Mouse (Mus musculus) megakaryocyte, embryonic 14.5 days (primary cell): ENCODE results near the gene Gse1. TPM values are rescaled to one million over a fixed set of nuclear protein-coding genes. Genes with fewer than 3 reads are reported as not detected.

Experiments
- H3K27me3 ChIP-seq: replicated peaks from 2 replicates; pipeline ENCODE3; 2012; ENCODE audit warnings: inconsistent platforms
- H3K36me3 ChIP-seq: replicated peaks from 2 replicates; pipeline ENCODE3; 2012; ENCODE audit warnings: low read length, inconsistent platforms, mixed read lengths
- H3K4me1 ChIP-seq: 2 replicates; pipeline ENCODE4 v1.6.1; 2012; ENCODE audit warnings: inconsistent platforms
- H3K4me3 ChIP-seq: replicated peaks from 2 replicates; pipeline ENCODE3; 2012; ENCODE audit warnings: moderate library complexity, mild to moderate bottlenecking, inconsistent platforms
- H3K9me3 ChIP-seq: 2 replicates; pipeline ENCODE4 v1.6.1; 2012; ENCODE audit warnings: inconsistent platforms
- FLI1 ChIP-seq: IDR thresholded peaks from 2 replicates; pipeline ENCODE4 v1.6.1; 2012; ENCODE audit warnings: low read length, inconsistent platforms, mixed read lengths
- GATA1 ChIP-seq: IDR thresholded peaks from 3 replicates; pipeline ENCODE4 v1.6.1; 2012; ENCODE audit warnings: mixed read lengths, low read length, inconsistent platforms, borderline replicate concordance
- polyA plus RNA-seq: library from polyadenylated mRNA; stranded (reverse); fragments of >175 nt; gene quantifications from 2 replicates; pipeline ENCODE4 v1.2.3, GENCODE M21; 2012; ENCODE audit warnings: low replicate concordance; ENCODE audit not compliant: insufficient read depth

Gse1 gene
- polyA plus RNA-seq, 1 experiment = 163 TPM

DNA sequence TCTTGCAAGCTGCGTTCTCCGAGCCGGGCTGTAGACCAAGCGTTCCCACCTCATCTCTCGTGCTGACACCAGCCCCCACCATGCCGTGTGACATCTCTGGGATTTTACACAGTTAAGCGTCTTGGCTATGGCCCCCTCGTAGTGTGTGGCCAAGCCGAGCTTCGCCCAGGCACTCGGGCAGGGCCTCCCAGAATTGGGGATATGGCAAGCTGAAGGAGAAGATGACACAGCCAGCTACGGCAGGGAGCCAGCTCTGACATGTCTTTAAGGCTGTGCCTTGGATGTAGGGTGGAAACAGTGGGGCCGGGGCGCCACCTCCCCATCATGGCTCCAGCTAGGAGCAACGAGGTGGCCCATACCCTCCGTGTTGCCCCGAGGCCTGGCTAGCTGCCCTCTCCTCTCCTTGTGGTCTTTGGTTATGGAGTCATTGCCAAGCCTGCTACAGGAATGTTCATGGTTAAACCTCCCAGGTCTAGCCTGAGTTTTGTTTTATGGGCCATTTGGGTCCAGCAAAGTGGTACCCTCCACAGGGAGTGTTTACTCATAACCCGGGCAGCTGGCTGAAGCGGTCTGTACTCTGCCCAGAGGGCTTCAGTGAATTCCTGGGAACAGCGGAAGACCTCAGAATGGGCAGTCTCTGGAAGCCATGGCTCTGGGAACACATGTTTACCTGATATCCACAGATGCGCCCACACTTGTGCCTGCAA, 89.0 kb downstream of the Gse1 start:
- H3K4me3 ChIP-seq = no peak overlapping the region
- peaks cover 38% of the 10 kb centered on the region for H3K27me3 ChIP-seq
- H3K9me3 ChIP-seq = no peaks in the 10 kb centered on the region

DNA sequence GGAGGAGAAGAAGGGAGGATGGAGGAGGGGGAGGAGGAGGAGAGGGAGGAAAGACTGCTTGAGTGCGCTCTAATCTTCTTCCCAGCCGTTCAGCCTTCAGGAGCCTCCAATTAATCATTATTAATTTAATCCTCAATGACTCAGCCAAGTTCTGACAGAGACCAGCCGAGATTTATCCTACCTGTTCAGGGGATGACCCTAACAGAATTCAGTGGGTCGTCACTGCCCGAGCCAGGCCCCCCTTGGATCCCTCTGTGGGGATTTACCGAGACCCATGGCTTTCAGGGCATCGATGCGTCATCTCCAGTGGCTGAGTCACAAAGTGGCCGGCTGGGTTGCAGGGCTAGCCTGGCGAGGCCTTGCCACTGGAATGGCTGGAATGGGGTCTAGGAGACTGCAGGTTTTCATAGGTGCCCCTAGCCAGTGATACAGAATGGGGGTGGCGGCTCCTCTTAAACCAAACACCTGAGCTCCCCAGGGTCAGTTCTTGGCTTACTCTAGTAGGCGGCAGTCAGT, 90.3 kb downstream of the Gse1 start:
- no peaks in the 10 kb centered on the region for H3K36me3 ChIP-seq
- peaks cover 37% of the 10 kb centered on the region for H3K27me3 ChIP-seq
- H3K4me1 ChIP-seq = peaks cover 52% of the 10 kb centered on the region
- no peak overlapping the region for H3K4me3 ChIP-seq
- TF ChIP-seq GATA1 = no peak
- no peak for TF ChIP-seq FLI1
- H3K9me3 ChIP-seq = no peaks in the 10 kb centered on the region

More for the DNA sequence above, 89.0 kb downstream of the Gse1 start:
- TF ChIP-seq FLI1 (no peak), GATA1 (no peak)
- Histone ChIP-seq H3K4me1 (peaks cover 49% of the 10 kb centered on the region), H3K36me3 (no peaks in the 10 kb centered on the region)

DNA sequence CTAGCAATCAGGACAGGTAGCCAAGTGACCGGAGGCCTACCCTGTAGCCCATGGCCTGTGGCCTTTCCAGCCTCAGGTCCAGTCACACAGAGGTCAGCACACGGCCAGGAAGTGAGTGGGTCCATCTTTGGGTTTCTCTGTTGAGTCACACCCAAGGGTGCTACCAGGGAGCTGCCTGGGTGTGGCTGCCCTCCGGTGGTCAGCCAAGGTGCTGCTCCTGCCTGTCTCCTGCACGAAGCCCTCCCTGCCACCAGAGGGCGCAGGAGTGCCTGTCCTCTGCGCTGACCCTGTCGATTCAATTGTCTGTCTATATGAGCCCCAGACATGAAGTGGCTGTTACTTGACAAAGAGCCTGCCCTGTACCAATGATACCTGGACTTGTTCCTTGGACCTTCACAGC, 91.2 kb downstream of the Gse1 start:
- H3K27me3 ChIP-seq = peaks cover 31% of the 10 kb centered on the region
- H3K4me3 ChIP-seq = peak overlapping the region; percentile 65
- TF ChIP-seq GATA1 (no peak), FLI1 (no peak)
- H3K9me3 ChIP-seq = no peaks in the 10 kb centered on the region
- H3K4me1 ChIP-seq = peaks cover 58% of the 10 kb centered on the region
- no peaks in the 10 kb centered on the region for H3K36me3 ChIP-seq

DNA sequence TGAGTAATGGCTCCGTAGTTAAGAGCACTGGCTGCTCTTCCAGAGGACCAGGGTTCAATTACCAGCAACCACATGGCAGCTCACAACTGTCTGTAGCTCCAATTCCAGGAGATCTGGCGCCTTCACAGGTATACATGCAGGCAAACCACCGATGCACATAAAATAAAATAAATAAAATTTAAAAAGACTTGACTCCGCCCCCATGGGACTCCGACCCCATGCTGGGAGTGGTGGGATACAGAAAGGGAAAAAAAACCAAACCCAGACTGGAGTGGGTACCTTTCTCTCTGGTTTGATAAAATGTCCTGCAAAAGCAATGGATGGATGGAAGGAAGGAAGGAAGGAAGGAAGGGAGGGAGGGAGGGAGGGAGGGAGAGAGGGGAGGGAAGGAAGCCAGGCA, 91.9 kb downstream of the Gse1 start:
- Histone ChIP-seq H3K27me3 (peaks cover 28% of the 10 kb centered on the region), H3K4me1 (peaks cover 61% of the 10 kb centered on the region), H3K36me3 (no peaks in the 10 kb centered on the region), H3K9me3 (no peaks in the 10 kb centered on the region), H3K4me3 (no peak overlapping the region)
- no peak for TF ChIP-seq FLI1
- no peak for TF ChIP-seq GATA1

DNA sequence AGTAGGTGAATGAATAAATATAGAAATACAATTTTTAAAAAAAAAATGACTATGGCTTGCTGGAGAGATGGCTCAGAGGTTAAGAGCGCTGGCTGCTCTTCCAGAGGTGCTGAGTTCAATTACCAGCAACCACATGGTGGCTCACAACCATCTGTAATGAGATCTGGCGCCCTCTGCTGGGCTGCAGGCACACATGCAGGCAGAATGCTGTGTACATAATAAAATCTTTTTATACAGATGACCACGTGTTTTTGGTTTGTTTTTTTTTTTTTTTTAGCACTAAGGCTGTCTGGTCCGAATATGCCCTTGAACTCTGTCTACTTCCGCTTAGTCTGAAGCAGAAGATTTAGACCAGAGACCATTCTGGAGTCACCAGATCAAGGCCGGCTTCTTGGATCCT, 93.5 kb downstream of the Gse1 start:
- Histone ChIP-seq H3K4me3 (no peak overlapping the region), H3K27me3 (peaks cover 16% of the 10 kb centered on the region), H3K4me1 (peaks cover 69% of the 10 kb centered on the region), H3K36me3 (no peaks in the 10 kb centered on the region), H3K9me3 (no peaks in the 10 kb centered on the region)
- TF ChIP-seq GATA1 = no peak
- TF ChIP-seq FLI1 = no peak

DNA sequence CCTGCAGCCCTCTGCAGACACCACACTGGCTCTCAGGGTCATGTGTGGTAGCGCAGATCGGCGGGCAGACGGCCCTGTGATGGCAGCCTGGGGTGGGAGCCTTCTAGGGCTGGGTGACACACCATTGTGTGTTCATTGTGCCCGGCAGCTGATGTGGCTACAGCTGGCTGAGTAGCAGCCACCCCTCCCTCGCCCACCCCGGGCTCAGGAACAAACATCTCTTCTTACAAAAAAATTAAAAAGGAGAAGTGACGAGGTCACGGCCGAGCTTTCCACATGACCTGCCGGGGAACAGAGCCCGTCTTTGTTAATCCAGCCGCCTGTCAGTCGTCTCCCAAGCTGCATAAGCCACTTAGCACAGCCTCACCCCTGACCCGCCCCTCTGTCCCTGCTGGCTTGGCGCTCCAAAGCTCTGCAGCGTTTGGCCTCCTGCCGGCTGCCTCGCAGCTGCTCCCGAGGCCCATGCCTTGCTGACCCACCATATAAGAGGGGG, 94.7 kb downstream of the Gse1 start:
- TF ChIP-seq GATA1 (no peak), FLI1 (no peak)
- H3K27me3 ChIP-seq = peaks cover 4% of the 10 kb centered on the region
- peaks cover 5% of the 10 kb centered on the region for H3K36me3 ChIP-seq
- H3K4me1 ChIP-seq = peaks cover 82% of the 10 kb centered on the region
- H3K4me3 ChIP-seq = peak overlapping the region; percentile 16
- H3K9me3 ChIP-seq = no peaks in the 10 kb centered on the region

DNA sequence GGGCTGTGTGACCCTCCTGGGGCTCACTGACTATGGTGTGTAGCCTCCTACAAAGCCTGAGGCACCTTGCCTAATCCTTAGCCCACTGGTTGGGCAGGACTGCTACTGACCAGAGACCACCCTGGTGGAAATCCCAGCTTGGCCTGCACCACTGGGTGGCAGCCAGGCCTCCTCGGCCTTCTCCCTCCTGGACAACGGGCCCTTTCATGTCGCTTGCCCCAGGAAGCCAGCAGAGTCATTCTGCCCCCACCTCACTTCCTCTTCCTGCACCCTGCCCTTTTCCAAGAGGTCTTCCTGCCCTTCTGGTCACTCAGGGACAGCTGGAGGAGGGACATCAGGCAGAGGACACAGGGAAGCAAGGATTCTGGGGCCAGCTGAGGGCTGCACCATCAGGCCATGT, 96.3 kb downstream of the Gse1 start:
- H3K36me3 ChIP-seq = peaks cover 17% of the 10 kb centered on the region
- peaks cover 88% of the 10 kb centered on the region for H3K4me1 ChIP-seq
- H3K9me3 ChIP-seq = no peaks in the 10 kb centered on the region
- no peaks in the 10 kb centered on the region for H3K27me3 ChIP-seq
- TF ChIP-seq FLI1 = no peak
- no peak for TF ChIP-seq GATA1
- peak overlapping the region; percentile 59 for H3K4me3 ChIP-seq

DNA sequence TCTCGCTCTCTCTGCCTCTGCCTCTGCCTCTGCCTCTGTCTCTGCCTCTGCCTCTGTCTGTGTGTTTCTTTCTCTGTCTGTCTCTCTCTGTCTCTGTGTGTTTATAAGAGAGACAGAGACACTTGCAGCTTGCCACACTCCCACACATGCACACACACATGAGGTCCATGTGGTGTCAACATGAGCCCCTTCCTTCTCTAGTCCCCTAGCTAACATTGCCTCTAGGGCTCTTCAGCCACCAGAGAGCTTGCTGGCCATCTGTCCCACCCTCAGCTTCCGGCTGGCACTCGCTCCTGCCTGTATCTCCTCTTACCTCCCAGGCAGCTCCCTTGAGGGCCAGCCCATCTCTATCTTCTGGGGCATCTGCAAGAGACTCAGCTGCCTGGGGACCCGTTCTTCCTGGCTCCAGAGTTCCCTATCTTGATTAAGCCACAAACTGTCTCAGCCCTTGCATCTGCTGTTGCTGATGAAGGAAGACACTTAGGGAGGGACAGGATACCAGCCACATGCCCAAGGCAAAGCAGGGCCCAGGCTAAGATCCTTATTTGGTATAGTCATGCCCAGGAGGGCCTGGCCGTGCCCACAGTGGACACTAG, 97.0 kb downstream of the Gse1 start:
- H3K4me1 ChIP-seq = peaks cover 88% of the 10 kb centered on the region
- no peaks in the 10 kb centered on the region for H3K27me3 ChIP-seq

DNA sequence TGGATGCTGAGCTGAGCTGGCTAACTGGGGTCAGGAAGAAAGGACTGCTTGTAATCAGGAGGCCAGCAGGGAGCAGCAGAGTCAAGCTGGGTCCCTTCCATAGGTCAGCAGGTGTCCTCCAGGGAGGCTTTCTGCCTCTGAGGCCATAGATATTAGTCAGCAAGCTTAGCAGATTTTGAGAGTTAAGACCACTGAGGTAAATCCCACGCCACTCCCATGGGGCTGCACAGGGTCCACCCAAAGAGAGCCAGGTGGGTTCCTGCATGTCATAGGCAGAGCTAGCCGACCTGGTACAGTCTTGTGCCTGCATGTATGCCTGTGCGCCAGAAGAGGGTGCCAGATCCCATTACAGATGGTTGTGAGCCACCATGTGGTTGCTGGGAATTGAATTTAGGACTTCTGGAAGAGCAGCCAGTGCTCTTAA, 98.9 kb downstream of the Gse1 start:
- Histone ChIP-seq H3K36me3 (peaks cover 40% of the 10 kb centered on the region), H3K27me3 (no peaks in the 10 kb centered on the region), H3K4me3 (no peak overlapping the region), H3K4me1 (peaks cover 100% of the 10 kb centered on the region), H3K9me3 (no peaks in the 10 kb centered on the region)
- TF ChIP-seq FLI1 (no peak), GATA1 (no peak)

More for the DNA sequence above, 97.0 kb downstream of the Gse1 start:
- TF ChIP-seq GATA1 = no peak
- TF ChIP-seq FLI1 = no peak
- peaks cover 24% of the 10 kb centered on the region for H3K36me3 ChIP-seq
- no peaks in the 10 kb centered on the region for H3K9me3 ChIP-seq
- peak overlapping the region; percentile 67 for H3K4me3 ChIP-seq
